29 mouse cellular contexts compared by ENCODE assay signal in genomic region chr9:45229359-45229758, GRCm38 (mm10). TPM values are rescaled to one million over a fixed set of nuclear protein-coding genes. Genes with fewer than 3 reads are reported as not detected.
DNase-seq lines count a peak whose midpoint lies in the region; ATAC-seq lines count a peak whose summit lies in the region.
"Had no signal": no experiment of that assay in that cellular context is flagged by ENCODE, and none has a peak within 500 bp of the region (broad histone marks: within the 10 kb centered on the region; RNA-seq: fewer than 3 reads in every experiment).

No protein-coding gene starts in this region.

- DNase-seq in A20 (ENCODE audit: low read depth, low spot score) = peak; percentile 30
- peak; percentile 71 for DNase-seq in CD4-positive, CD25-positive, alpha-beta regulatory T cell, adult 2 months (ENCODE audit: low read depth, low spot score)
- DNase-seq in urinary bladder, postnatal 10 days (ENCODE audit: low spot score) = no peak
- DNase-seq in frontal cortex, postnatal 25 days (ENCODE audit: low spot score in 2 of 2) = no peak
- no peak for DNase-seq in kidney, adult 9 months
- DNase-seq in ovary, postnatal 10 days (ENCODE audit: low spot score) = no peak
- DNase-seq: adrenal gland, postnatal 14 days; cerebellum, adult 11-12 months; cerebellum, adult 8-10 months; cerebellum, postnatal 10 days; cerebellum, postnatal 36 days; forebrain, postnatal 0 days; gastrocnemius, postnatal 25 days; heart, adult 18-20 months; heart, postnatal 10 days; heart, postnatal 36 days; kidney, adult 2 months had no signal

- ATAC-seq in activated CD4-positive, CD25-positive, alpha-beta regulatory T cell, adult 4 months = peak; percentile 89
- ATAC-seq in inflammation-experienced regulatory T-cells, adult 6 months = peak; percentile 93
- ATAC-seq: forebrain, embryonic 14.5 days; forebrain, postnatal 0 days; hindbrain, embryonic 16.5 days; intestine, postnatal 0 days had no signal

RNA-seq across cellular contexts. Expression of gene Tmprss4, which starts 25.5 kb away (rescaled TPM):
- polyA plus RNA-seq in activated CD4-positive, CD25-positive, alpha-beta regulatory T cell, adult 4 months (2017; shearing (Covaris generic)) = not detected
- polyA plus RNA-seq in inflammation-experienced regulatory T-cells, adult 6 months (2017; shearing (Covaris generic)) = not detected
- polyA plus RNA-seq: embryonic facial prominence, embryonic 11.5 days; forebrain, embryonic 14.5 days; forebrain, postnatal 0 days; heart, embryonic 12.5 days; hindbrain, embryonic 10.5 days; hindbrain, embryonic 13.5 days; hindbrain, embryonic 16.5 days had no signal

RNA-seq across cellular contexts. Expression of gene Il10ra, which starts 39.6 kb away (rescaled TPM):
- polyA plus RNA-seq in activated CD4-positive, CD25-positive, alpha-beta regulatory T cell, adult 4 months (2017; shearing (Covaris generic)) = 10 to 100 TPM; 44.4 to 57.1 TPM
- 10 to 100 TPM; 38.3 to 56.0 (median 48.7) TPM for polyA plus RNA-seq in inflammation-experienced regulatory T-cells, adult 6 months (2017; shearing (Covaris generic))

RNA-seq across cellular contexts. Expression of gene BC049352, which starts 47.6 kb away (rescaled TPM):
- 1 to 10 TPM; 2.2 to 2.8 TPM for polyA plus RNA-seq in activated CD4-positive, CD25-positive, alpha-beta regulatory T cell, adult 4 months (2017; shearing (Covaris generic))
- polyA plus RNA-seq in inflammation-experienced regulatory T-cells, adult 6 months (2017; shearing (Covaris generic)) = 1 to 10 TPM; 2.7 to 4.2 (median 4.1) TPM
- polyA plus RNA-seq: embryonic facial prominence, embryonic 11.5 days; forebrain, embryonic 10.5 days; forebrain, embryonic 14.5 days; heart, embryonic 12.5 days; heart, embryonic 15.5 days; hindbrain, embryonic 10.5 days; hindbrain, embryonic 16.5 days; intestine, embryonic 14.5 days had no signal

Comparison
In these comparisons a context has a peak if more than half of its experiments do, and no peak if none do; other contexts are left out.
1. DNase-seq: peak in A20 (single experiment) and CD4-positive, CD25-positive, alpha-beta regulatory T cell, adult 2 months (single experiment); none in urinary bladder, postnatal 10 days (single experiment), frontal cortex, postnatal 25 days (0 of 2), kidney, adult 9 months (single experiment) and ovary, postnatal 10 days (single experiment).